Mouse (Mus musculus): ENCODE results near the gene Olfr794. TPM values are rescaled to one million over a fixed set of nuclear protein-coding genes. Genes with fewer than 3 reads are reported as not detected.

The Olfr794 gene
- polyA plus RNA-seq (2015; fragmentation: Illumina TruSeq; extraction: RNeasy Lipid Tissue Mini Kit (QIAGEN cat#74804); ENCODE audit: low read depth, low replicate concordance), result not detected

DNA sequence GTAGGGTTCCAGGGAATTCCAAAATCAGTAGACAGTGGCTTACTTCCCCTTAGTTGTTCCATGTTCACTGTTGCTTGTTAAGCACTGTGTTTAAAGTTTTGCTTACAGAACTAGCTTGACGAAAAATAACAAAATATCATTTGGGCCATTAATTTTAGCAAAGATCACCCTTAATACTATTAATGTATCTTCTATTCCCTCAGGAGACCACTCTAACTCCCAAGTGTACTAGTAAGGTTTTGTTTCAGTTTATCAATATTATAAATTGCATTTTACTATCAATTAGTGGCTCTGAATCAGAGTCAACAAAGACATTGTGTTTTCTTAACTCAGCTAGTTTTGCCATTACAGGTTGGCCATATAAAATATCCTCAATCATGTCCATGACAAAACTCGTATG, at the start of gene Olfr794:
Gene Olfr794 (plus strand): TSS at position 301 of the 400 bp plus-strand sequence.

DNA sequence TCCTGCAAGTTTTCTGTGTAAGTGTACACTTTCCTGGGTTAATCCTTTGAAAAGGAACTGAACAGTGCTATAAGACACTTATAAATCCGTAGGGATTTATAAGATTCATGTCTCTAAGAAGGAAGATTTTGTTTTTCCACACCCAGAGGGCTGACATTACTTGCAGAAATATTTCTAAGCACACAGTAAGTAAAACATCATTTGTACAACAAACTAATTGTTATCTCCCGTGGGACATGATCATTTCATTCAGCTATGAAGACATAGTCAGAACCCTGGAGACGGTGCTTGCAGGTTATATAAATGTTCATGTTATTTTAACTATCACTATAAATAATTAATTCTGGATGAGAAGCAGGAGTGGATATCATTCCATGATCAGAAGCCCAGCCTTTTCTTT, 46.0 kb upstream of the Olfr794 start, which contains the start of gene Olfr791:
Gene Olfr791 (plus strand): TSS at position 301 of the 400 bp plus-strand sequence.

DNA sequence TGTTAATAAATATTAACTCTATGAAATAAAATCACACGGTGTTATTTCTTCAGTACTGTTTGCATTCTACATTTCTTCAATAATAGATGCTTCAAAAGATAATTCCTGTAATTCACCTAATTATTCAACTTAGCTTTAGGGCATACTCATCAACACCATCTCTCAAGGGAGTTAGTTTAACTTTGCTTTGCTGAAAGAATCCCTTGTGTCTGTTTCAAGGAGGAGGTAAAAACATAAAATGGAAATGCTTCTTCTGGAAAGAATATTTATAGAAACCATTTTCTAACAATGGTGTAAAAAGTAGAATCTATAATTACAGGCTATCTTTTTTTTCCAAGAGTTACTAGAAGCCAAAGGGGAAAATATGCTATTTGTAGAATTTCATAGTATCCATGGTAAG, 28.6 kb upstream of the Olfr794 start, which contains the start of gene Olfr792:
Gene Olfr792 (plus strand): TSS at position 301 of the 400 bp plus-strand sequence.

DNA sequence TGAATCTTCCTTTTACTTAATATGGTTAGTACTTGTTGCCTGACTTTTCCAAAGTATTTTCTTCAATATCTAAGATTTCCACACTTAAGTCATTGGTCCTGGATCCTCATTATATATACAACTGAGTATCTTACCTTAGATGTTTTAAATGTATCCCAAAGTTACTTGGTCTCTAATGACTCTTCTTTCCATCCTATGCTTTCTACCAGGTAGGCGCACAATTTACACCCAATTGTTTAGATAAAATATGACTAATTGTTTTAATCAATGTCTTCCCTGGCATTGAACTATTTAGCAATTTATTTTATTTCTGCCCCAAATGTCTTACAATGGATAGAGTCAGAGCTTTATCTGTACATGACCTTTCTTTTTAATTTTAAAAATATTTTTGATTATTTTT, 45.0 kb downstream of the Olfr794 start, which contains the start of gene Olfr796:
Gene Olfr796 (minus strand): TSS at position 101 of the 400 bp plus-strand sequence.

Other genes starting within 250 kb of the Olfr794 start
- gene Olfr780, start 249.5 kb upstream of the Olfr794 start, polyA plus RNA-seq (2015; fragmentation: Illumina TruSeq; extraction: RNeasy Lipid Tissue Mini Kit (QIAGEN cat#74804); ENCODE audit: low read depth, low replicate concordance), result not detected
- not detected for gene Olfr781, start 238.8 kb upstream of the Olfr794 start, polyA plus RNA-seq (2015; fragmentation: Illumina TruSeq; extraction: RNeasy Lipid Tissue Mini Kit (QIAGEN cat#74804); ENCODE audit: low read depth, low replicate concordance)
- not detected for gene Olfr782, start 218.8 kb upstream of the Olfr794 start, polyA plus RNA-seq (2015; fragmentation: Illumina TruSeq; extraction: RNeasy Lipid Tissue Mini Kit (QIAGEN cat#74804); ENCODE audit: low read depth, low replicate concordance)
- not detected for gene Olfr784, start 183.6 kb upstream of the Olfr794 start, polyA plus RNA-seq (2015; fragmentation: Illumina TruSeq; extraction: RNeasy Lipid Tissue Mini Kit (QIAGEN cat#74804); ENCODE audit: low read depth, low replicate concordance)
- not detected for gene Olfr785, start 162.2 kb upstream of the Olfr794 start, polyA plus RNA-seq (2015; fragmentation: Illumina TruSeq; extraction: RNeasy Lipid Tissue Mini Kit (QIAGEN cat#74804); ENCODE audit: low read depth, low replicate concordance)
- gene Olfr786, start 140.3 kb upstream of the Olfr794 start, polyA plus RNA-seq (2015; fragmentation: Illumina TruSeq; extraction: RNeasy Lipid Tissue Mini Kit (QIAGEN cat#74804); ENCODE audit: low read depth, low replicate concordance), result not detected
- not detected for gene Olfr787, start 105.8 kb upstream of the Olfr794 start, polyA plus RNA-seq (2015; fragmentation: Illumina TruSeq; extraction: RNeasy Lipid Tissue Mini Kit (QIAGEN cat#74804); ENCODE audit: low read depth, low replicate concordance)
- not detected for gene Olfr788, start 96.7 kb upstream of the Olfr794 start, polyA plus RNA-seq (2015; fragmentation: Illumina TruSeq; extraction: RNeasy Lipid Tissue Mini Kit (QIAGEN cat#74804); ENCODE audit: low read depth, low replicate concordance)
- gene Olfr789, start 82.9 kb upstream of the Olfr794 start, polyA plus RNA-seq (2015; fragmentation: Illumina TruSeq; extraction: RNeasy Lipid Tissue Mini Kit (QIAGEN cat#74804); ENCODE audit: low read depth, low replicate concordance), result not detected
- not detected for gene Olfr790, start 69.2 kb upstream of the Olfr794 start, polyA plus RNA-seq (2015; fragmentation: Illumina TruSeq; extraction: RNeasy Lipid Tissue Mini Kit (QIAGEN cat#74804); ENCODE audit: low read depth, low replicate concordance)
- not detected for gene Olfr791, start 45.9 kb upstream of the Olfr794 start, polyA plus RNA-seq (2015; fragmentation: Illumina TruSeq; extraction: RNeasy Lipid Tissue Mini Kit (QIAGEN cat#74804); ENCODE audit: low read depth, low replicate concordance)
- not detected for gene Olfr792, start 28.5 kb upstream of the Olfr794 start, polyA plus RNA-seq (2015; fragmentation: Illumina TruSeq; extraction: RNeasy Lipid Tissue Mini Kit (QIAGEN cat#74804); ENCODE audit: low read depth, low replicate concordance)
- gene Olfr796, start 44.9 kb downstream of the Olfr794 start, polyA plus RNA-seq (2015; fragmentation: Illumina TruSeq; extraction: RNeasy Lipid Tissue Mini Kit (QIAGEN cat#74804); ENCODE audit: low read depth, low replicate concordance), result not detected
- not detected for gene Olfr798, start 60.3 kb downstream of the Olfr794 start, polyA plus RNA-seq (2015; fragmentation: Illumina TruSeq; extraction: RNeasy Lipid Tissue Mini Kit (QIAGEN cat#74804); ENCODE audit: low read depth, low replicate concordance)
- not detected for gene Olfr799, start 69.8 kb downstream of the Olfr794 start, polyA plus RNA-seq (2015; fragmentation: Illumina TruSeq; extraction: RNeasy Lipid Tissue Mini Kit (QIAGEN cat#74804); ENCODE audit: low read depth, low replicate concordance)
- not detected for gene Olfr800, start 90.0 kb downstream of the Olfr794 start, polyA plus RNA-seq (2015; fragmentation: Illumina TruSeq; extraction: RNeasy Lipid Tissue Mini Kit (QIAGEN cat#74804); ENCODE audit: low read depth, low replicate concordance)
- gene Olfr801, start 106.2 kb downstream of the Olfr794 start, polyA plus RNA-seq (2015; fragmentation: Illumina TruSeq; extraction: RNeasy Lipid Tissue Mini Kit (QIAGEN cat#74804); ENCODE audit: low read depth, low replicate concordance), result not detected
- gene Olfr802, start 120.5 kb downstream of the Olfr794 start, polyA plus RNA-seq (2015; fragmentation: Illumina TruSeq; extraction: RNeasy Lipid Tissue Mini Kit (QIAGEN cat#74804); ENCODE audit: low read depth, low replicate concordance), result not detected
- not detected for gene Olfr803, start 126.6 kb downstream of the Olfr794 start, polyA plus RNA-seq (2015; fragmentation: Illumina TruSeq; extraction: RNeasy Lipid Tissue Mini Kit (QIAGEN cat#74804); ENCODE audit: low read depth, low replicate concordance)
- not detected for gene Olfr804, start 135.6 kb downstream of the Olfr794 start, polyA plus RNA-seq (2015; fragmentation: Illumina TruSeq; extraction: RNeasy Lipid Tissue Mini Kit (QIAGEN cat#74804); ENCODE audit: low read depth, low replicate concordance)
- not detected for gene Olfr805, start 161.7 kb downstream of the Olfr794 start, polyA plus RNA-seq (2015; fragmentation: Illumina TruSeq; extraction: RNeasy Lipid Tissue Mini Kit (QIAGEN cat#74804); ENCODE audit: low read depth, low replicate concordance)
- gene Olfr806, start 174.3 kb downstream of the Olfr794 start, polyA plus RNA-seq (2015; fragmentation: Illumina TruSeq; extraction: RNeasy Lipid Tissue Mini Kit (QIAGEN cat#74804); ENCODE audit: low read depth, low replicate concordance), result not detected
- not detected for gene Olfr807, start 190.1 kb downstream of the Olfr794 start, polyA plus RNA-seq (2015; fragmentation: Illumina TruSeq; extraction: RNeasy Lipid Tissue Mini Kit (QIAGEN cat#74804); ENCODE audit: low read depth, low replicate concordance)
- gene Olfr808, start 197.8 kb downstream of the Olfr794 start, polyA plus RNA-seq (2015; fragmentation: Illumina TruSeq; extraction: RNeasy Lipid Tissue Mini Kit (QIAGEN cat#74804); ENCODE audit: low read depth, low replicate concordance), result not detected
- not detected for gene Olfr809, start 207.0 kb downstream of the Olfr794 start, polyA plus RNA-seq (2015; fragmentation: Illumina TruSeq; extraction: RNeasy Lipid Tissue Mini Kit (QIAGEN cat#74804); ENCODE audit: low read depth, low replicate concordance)
- gene Olfr810, start 227.3 kb downstream of the Olfr794 start, polyA plus RNA-seq (2015; fragmentation: Illumina TruSeq; extraction: RNeasy Lipid Tissue Mini Kit (QIAGEN cat#74804); ENCODE audit: low read depth, low replicate concordance), result not detected
- gene Olfr811, start 236.7 kb downstream of the Olfr794 start, polyA plus RNA-seq (2015; fragmentation: Illumina TruSeq; extraction: RNeasy Lipid Tissue Mini Kit (QIAGEN cat#74804); ENCODE audit: low read depth, low replicate concordance), result not detected

Data from brain, adult 10 weeks (tissue).